Mouse (Mus musculus): Measurements from ENCODE around the gene Pdlim4.

GRCm38 (mm10) chr11:54060316-54060715, 8.5 kb downstream of the Pdlim4 start:
- TF ChIP-seq CTCF (IDR thresholded peaks at IDR 0.05; ENCODE audit: low read depth): 0 out of 2 replicates have a peak, but pooled peaks have one; percentile 1
- TF ChIP-seq EP300 (optimal IDR thresholded peaks at IDR 0.05): no peak

Data from stomach, postnatal 0 days (tissue).